Mouse (Mus musculus) ES-CJ7 (cell line): Measurements from ENCODE around the gene Trpm2.
"Not testable (repeated sequence)": the region's sequence is repeated elsewhere in the genome, so short reads cannot be mapped to it uniquely, and the experiment has no call there.

Experiments used
- DNase-seq: peaks from one replicate; pipeline ENCODE4 v3.0.0; 2011; ENCODE audit warnings: low read depth, low spot score

Gene Trpm2

DNA sequence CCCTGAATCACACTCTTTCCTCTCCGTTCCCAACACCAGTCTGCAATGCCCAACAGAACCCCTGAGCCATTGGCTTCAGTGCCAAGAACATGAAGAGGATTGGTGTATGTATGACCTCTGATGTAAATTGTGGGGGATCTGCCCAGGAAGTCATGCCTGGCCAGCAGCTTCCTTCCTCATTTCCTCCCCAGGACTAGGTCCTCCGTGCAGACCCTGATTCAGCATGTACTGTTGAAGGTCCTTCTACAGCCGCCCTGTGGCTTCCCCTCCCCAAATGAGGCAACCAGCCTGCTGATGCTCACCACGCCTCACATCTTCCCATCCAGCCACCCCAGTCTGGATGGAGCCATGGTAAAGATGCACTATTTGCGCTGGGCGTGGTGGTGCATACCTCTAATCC, at the start of gene Trpm2:
TSS of gene Trpm2 (minus strand) at position 83 of the 400 bp plus-strand sequence.
- no peak for DNase-seq

DNA sequence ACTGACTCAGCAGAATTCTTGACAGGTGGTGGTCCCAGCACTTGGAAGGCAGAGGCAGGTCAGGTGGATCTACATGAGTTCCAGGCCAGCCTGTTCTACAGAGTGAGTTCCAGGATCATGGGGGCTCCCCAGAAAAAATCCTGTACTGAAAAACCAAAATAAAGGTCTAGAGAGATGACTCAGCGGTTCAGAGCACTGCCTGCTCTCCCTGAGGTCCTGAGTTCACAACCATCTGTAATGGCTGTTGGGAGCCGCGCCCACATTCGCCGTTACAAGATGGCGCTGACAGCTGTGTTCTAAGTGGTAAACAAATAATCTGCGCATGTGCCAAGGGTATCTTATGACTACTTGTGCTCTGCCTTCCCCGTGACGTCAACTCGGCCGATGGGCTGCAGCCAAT, 49.6 kb upstream of the Trpm2 start:
- not testable (repeated sequence) for DNase-seq

DNA sequence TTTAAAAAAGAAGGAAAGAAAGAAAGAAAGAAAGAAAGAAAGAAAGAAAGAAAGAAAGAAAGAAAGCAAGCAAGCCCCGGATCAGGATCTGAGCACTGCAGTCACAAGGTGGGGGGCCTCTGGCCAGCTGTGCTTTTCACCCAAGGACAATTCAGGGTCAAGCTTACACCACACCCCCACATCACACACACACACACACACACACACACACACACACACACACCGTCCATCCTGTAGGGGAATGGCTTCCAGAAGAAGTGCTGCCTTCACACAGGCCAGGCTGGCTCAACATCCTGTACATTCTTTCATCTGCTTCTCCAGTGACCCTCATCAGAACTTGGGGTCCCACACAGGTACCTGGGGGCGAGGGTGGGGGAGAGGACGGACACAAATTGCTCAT, 48.9 kb upstream of the Trpm2 start:
- no peak for DNase-seq

DNA sequence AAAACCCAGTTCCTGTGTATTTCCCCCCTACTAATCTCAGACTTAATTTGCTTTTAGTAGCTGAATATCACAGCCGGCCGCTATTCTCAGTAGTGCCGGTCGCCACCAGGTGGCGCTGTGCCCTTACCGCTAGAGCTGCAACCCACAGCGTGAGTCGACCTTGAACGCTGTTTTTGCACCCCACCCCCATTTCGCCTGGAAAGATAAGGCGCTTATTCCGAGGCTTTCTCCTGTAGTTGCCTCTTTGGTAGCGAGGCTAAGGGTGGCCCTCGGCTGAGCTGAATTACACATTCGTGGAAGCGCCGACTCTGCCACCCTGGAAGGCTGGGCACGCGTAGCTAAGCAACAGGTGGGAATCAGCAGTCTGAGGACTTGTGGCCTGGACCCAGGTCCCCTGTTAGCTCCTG, 48.4 kb upstream of the Trpm2 start:
- DNase-seq: peak; percentile 82

DNA sequence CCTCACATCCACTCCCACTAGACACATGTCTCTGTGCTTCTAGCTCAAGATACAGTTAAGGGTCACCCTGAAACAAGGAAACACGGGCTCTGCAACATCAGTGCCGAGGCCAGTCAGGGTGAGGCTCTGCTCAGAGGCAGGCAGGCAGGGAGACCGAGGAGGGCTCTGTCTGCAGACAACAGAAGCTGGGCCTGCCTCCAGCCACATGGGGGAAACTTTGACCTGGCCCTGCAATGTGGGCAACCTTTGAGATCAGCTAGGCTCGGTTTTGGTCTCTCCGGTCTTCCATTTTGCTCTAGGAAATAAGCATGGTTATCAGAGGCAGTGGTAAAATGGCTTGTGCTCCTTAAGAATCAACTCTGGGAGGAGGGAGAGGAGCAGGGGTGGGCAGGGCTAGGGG, 46.0 kb upstream of the Trpm2 start:
- DNase-seq: no peak

DNA sequence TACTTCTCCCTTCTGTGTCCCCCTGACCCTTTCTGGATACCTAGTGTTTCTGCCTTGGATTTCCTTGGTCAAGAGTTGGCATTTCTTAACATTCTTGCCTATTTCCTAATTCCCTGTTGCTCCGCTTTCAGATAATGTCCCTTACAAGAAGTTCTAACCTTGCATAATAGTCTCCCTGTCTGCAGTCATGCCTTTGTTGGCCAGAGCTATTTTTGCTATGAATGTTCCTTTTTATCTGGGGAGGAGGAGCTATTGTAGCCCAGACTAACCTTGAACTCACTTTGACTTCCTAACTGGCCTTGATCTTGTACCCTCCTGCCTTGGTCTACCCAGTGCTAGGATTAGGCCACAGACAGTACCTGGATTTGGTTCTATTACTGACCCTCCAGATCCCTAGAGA, 45.1 kb upstream of the Trpm2 start:
- DNase-seq: no peak

DNA sequence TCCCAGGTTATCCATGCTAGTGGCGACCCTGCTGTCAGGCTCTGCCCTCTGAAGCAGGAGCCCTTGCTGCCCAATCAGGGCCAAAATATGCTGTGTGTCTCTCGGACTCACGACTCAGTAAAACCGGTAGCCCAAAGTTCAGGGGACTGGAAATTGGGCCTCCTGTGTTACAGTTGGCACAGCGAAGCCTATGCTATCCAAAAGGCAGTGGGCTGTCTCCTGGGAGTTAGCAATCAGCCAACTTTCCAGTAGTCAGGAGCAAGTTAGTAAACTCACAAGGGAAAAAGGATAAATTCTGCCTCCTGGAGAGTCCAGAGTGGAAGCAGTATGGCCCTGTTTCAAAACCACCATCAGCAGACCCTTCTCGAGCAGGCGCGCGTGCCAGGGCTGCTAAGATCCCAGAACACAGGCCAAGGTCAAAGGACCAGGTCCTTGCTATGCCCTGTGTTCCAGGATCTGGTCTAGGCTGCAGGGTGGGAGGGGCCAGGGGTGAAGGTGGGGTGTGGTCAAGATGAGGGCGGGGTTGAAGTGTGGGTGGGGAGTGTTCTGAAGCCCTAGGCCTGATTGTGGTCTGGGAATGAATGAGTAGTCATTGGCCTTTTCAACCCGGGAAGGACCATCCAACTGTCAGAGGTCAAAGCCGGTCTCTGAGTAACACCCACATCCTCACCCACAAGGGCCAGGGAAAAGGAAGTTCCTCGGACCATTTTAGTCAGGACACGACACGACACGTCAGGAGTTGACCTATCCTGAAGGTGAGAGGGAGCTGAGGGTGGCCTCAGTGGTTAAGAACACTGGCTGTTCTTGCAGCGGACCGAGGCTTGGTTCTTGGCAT, 42.5 kb upstream of the Trpm2 start:
- DNase-seq: peak; percentile 72

DNA sequence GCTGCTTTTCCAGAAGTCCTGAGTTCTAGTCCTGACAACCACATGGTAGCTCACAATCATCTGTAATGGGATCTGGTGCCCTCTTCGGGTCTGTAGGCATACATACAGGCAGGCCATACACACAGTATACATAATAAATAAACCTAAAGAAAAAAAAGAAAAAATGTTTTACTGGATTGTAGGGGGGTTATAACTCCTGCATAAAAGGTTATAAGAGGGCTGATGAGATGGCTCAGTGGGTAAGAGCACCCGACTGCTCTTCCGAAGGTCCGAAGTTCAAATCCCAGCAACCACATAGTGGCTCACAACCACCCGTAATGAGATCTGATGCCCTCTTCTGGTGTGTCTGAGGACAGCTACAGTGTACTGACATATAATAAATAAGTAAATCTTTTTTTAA, 40.8 kb upstream of the Trpm2 start:
- DNase-seq: not testable (repeated sequence)

DNA sequence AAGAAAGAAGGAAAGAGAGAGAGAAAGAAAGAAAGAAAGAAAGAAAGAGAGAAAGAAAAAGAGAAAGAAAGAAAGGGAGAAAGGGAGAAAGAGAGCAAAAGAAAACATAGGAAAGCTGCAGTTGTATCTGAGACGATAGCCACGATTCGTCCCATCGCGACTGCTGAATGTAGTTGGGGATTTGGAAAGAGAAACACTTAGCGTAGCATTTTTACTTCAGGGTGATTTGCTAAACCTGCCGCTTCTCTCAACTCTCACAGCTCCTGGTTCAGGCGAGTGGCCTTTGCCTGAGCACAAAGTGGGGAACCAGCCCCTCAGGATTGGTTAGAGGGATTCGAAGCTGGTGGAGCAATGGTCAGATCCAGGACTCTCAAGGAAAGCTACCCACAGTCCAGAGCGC, 40.0 kb upstream of the Trpm2 start:
- peak; percentile 14 for DNase-seq

DNA sequence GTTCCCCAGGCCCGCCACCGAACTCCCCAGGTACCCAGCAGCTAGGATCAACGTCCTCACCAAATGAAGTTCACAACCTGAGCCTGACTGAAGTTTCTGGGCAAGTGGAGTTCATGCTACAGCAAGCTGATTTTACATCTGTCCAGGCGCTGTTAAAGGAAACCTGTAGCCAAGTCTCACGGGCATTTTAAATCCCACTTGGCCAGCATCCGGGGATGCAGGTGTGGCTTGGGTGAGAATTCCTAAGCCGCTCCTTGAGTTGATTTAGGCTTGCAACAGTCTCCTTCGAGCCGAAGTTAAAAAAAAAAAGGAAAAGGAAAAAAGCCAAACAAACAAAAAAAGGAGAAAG, 39.6 kb upstream of the Trpm2 start, which contains the start of gene Pfkl:
TSS of gene Pfkl (minus strand) at position 139 of the 349 bp plus-strand sequence.
- DNase-seq: peak; percentile 79

DNA sequence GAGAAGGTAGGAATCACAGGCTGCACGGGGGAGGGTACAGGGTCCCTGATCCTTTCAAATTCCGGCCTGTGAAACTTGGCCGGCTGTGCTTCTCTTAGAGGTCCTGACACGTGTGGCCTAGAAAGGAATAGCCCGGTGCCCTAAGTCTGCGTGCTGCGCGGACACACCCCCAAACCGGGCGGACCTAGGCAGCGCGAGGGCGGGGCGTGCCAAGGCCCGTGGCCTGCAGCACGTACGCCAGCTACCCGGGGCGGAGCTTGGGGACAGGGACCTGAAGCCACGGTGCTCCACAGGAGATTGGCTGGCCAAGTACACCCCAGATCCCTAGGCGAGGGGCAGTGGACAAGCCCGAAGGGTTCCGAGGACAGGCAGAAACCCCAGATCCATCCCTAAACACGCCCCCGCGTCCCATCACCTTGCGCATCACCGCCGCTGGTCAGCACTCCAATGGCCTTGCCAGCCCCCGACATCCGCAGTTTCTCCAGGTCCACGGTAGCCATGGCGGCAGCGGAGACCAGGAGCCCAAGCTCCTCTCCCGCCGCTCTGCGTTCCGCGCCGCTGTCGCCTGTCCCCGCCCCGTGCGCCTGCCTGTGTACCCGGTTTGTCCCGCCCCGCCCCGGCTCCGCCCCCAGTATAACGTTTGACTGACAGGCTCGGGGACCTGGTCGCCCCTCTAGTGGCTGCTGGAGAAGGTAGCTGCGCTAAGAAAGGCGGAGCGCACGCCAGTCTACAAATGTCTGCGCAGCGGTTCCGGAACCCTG, 39.0 kb upstream of the Trpm2 start:
- peak; percentile 94 for DNase-seq

DNA sequence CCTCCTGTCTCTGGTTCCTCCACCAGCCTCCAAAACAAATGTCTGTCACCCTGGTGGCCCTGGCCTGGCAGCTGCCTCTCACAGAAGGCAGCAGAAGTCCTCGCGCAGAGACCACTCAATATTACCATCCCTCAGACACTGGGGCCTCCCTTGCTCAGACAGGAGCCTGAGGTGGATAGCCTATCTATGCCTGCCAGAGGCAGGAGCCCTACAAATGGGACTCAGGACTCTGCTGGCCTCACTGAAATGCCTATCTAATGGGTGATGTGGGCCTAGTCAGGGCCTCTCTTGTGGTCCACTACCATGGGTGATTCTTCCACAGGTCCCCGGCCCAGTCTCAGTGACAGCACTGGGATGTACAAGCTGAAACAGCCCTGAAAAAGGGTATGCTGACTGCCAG, 37.8 kb upstream of the Trpm2 start:
- DNase-seq: no peak

DNA sequence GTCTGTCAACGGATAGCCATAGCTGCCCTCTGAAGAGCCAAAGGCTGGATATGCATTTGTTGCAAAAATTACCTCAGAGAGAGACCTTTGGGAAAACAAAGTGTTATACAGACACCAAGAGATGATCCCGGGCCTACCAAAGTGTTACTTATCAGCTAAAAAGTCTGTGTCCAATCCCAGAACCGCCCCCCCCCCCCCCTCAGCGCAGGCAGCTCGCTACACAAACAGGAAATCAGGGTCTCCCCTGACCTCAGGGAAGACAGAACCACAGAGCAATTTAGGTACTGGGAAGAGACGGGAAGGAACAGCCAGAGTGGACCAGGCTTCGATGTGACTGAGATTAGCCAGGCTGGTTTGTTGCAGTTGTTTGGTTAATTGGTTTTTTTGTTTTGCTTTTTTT, 36.8 kb upstream of the Trpm2 start:
- no peak for DNase-seq

DNA sequence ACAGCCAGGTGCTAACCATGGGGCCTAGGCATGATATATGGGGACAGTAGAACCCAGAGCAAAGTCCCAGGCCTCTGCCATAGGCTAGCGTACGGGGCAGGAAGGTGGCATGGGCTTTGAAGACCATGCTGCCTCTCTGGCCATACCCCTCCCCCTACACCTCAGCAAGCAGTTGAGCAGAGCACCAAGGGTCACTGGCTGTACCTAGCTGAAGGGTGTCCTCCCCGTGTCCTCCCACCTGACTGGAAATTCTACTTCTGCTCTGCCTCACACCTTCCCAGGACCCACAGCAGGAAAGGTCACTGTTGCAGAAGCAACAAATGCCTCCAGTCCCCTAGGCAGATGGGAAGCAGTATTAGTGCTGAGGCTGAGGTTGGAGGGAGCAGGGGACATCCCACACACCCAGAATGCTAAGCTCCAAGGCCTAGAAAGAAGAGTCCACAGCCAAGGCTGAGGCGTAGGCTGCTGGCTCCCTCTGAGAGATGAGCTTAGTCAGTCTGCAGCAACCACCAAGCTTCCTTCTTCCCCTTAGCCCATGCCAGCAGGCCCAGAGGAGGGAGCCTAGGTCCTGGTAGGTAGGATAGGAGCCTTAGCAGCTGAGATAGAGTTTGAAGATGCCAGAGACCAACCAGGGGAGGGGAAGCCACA, 35.6 kb upstream of the Trpm2 start:
- no peak for DNase-seq

DNA sequence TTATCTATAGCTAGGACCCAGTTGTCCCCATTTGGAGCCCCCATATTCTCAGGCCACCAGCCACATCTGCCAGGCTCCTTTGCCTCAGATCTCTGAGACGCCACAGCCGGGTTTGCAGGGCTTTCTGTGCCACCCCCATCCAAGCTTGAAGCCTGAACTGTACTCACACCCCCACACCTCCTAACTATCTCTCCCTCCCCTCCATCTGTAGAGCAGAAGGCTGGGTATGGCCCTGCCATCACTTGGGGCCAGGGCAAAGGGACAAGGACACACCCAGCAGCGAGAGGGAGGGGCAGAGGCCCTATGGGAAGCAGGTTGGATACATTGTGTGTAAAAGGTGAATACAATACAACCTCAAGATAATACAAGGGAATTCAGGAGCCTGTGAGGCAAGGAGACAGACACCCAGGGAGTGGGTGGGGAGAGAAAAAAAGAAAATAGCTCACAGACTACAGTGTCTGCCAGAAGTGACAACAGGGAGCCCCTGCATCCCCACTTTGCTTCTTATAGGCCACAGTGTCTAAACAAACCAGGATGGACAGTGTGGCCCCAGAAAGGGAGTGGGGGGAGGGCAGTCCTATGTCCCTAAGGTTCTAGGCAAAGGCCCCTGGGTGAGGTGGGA, 34.2 kb upstream of the Trpm2 start:
- no peak for DNase-seq

DNA sequence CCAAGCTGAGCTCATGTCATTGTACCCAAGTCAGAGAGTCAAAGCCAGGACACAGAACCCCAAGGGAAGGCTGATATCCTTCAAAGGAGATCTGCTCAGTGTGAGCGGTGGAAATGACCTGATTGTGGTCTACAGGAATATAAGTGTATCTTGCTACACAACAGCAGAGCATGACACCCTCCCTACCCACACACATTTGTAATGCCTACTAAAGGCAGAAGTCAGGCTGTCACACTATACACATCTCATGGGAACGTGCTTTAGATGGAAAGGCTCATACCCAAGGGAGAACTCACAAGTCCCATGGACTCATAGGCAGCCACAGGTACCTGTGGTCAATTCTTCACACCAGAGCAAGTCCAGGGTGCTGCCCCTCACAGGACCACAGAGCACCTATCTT, 32.0 kb upstream of the Trpm2 start:
- DNase-seq: no peak

DNA sequence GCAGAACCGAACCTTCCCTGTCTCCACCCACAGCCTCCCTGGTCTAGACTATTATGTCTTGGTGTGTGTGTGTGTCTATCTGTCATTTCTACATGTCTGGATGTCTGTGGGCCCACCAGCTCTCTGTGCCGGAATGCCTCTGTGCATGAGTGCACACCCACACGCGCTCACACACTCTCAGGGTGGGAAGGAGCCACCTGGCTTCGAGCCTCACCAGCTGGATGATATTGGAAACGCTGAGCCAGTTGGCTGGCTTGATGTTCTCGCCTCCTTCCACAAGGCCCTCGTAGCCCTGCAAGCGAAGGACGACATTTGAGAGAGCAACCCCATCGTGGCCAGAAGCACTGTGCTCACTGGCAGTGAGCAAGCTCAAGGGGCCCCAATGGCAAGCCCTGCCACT, 31.4 kb upstream of the Trpm2 start:
- DNase-seq: no peak

DNA sequence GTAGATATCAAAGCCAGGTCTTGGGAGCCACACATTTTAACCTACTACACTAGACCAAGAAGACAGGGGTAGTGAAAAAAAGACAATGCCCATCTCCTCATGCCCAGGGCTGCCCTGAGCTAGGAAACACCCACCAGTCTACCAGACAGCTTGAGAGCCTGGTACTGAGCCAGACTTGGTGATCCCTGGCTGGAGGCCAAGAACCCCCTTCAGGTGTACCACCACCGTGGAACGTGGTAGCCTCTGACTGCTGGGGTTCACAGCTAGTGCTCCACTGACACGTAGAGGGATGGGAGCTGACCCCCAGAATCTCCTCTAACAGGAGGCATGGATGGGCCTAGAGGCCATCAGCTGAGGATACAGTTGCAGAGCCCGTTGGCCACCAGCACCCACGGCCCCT, 29.8 kb upstream of the Trpm2 start:
- DNase-seq: no peak

DNA sequence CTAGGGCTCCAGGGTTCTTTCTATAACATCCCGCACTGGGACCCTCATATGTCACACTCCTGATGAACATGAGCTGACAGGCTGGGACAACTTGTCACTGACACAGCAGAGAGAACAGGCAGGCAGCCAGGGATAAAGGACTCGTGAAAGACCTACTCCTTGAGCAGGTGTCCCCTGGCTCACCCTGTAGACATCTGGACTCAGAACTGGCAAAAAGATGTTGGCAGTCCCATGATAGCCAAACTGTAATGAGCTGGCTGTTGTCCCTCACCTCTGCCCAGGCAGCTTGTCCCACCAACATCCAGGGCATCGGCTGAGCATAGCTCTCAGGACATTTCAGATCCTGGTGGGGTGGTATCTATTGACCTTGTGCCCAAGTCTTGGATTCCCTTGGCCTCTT, 25.3 kb upstream of the Trpm2 start:
- DNase-seq: no peak

DNA sequence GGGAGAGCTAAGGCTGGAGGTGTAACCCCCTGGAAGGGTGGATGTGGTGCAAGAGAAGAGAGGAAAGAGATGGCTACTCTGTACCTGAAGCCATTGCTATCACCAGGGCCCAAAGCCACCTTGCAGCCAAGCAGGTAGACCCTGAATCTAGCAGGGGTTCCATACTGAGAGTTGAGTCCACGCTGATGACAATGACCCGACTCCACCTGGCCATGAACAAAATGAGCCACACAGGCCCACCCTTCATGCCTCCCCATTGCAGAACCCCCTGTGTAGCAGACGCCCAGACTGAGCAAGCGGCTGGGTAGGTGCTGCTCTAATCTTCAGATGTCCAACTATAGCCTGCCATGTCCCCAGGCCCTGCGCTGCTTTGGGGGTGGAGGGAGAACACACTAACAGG, 15.4 kb upstream of the Trpm2 start:
- no peak for DNase-seq

DNA sequence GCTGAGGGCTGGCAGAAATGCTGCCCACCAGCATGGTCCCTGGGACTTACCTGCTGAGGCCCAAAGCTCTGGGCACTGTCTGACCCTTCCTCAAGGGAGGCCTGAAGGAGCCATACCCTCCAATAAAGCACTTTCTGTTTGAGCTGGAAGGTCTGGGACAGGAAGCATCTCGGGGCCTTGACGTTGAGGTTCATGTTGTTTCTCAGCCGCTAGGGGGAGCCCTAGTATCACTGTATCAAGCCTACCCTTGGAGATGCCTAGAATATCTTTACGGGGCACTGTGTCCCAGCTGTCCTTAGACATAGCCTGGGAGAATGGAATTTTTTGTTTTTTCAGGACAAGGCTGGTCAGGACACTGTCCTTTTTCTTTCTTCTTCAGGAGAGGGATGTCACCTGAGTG, 14.3 kb upstream of the Trpm2 start:
- DNase-seq: peak; percentile 83
